Mouse (Mus musculus) mouse embryonic stem cell (cell line): ENCODE data around the gene Casq2.

Experiments
- in situ Hi-C, 2 experiments: fragments of 300-500 bp; cut with MboI; formaldehyde crosslinking; loops; 1 replicate in 1 of 2; 3 replicates in 1 of 2; pipeline ENCODE4 v1.14.3; 2019 to 2020; ENCODE audit warnings: low sequenced_read_pairs in 2 of 2, low pct_unique_long_range_greater_than_20kb in 1 of 2, mixed read lengths in 1 of 2; ENCODE audit not compliant: unreplicated experiment in 1 of 2

Gene Casq2

GRCm38 (mm10) chr3:102177837-102178615 lies 91.8 kb downstream of the Casq2 start:
- in situ Hi-C loops = no loop called here

- in situ Hi-C loops = no loop called here
Observed at GRCm38 (mm10) chr3:102179869-102180268, 93.7 kb downstream of the Casq2 start.

- in situ Hi-C loops = no loop called here
Observed at GRCm38 (mm10) chr3:102180746-102181145, 94.5 kb downstream of the Casq2 start.

- in situ Hi-C loops = no loop called here
Observed at GRCm38 (mm10) chr3:102181191-102181590, 95.0 kb downstream of the Casq2 start.

- in situ Hi-C loops = no loop called here
Observed at GRCm38 (mm10) chr3:102182601-102183000, 96.4 kb downstream of the Casq2 start.

- in situ Hi-C loops = no loop called here
Observed at GRCm38 (mm10) chr3:102184721-102185120, 98.5 kb downstream of the Casq2 start.

GRCm38 (mm10) chr3:102187401-102187800 lies 101.2 kb downstream of the Casq2 start:
- in situ Hi-C loops = no loop called here

GRCm38 (mm10) chr3:102188972-102189371 lies 102.8 kb downstream of the Casq2 start:
- in situ Hi-C loops = no loop called here

- in situ Hi-C loops = no loop called here
Observed at GRCm38 (mm10) chr3:102190015-102190414, 103.8 kb downstream of the Casq2 start.

- in situ Hi-C loops = no loop called here
Observed at GRCm38 (mm10) chr3:102190642-102191041, 104.4 kb downstream of the Casq2 start.

GRCm38 (mm10) chr3:102191575-102191974 lies 105.4 kb downstream of the Casq2 start:
- in situ Hi-C loops = no loop called here

GRCm38 (mm10) chr3:102192621-102193020 lies 106.4 kb downstream of the Casq2 start:
- in situ Hi-C loops = no loop called here

- in situ Hi-C loops = no loop called here
Observed at GRCm38 (mm10) chr3:102193488-102194290, 107.5 kb downstream of the Casq2 start.

- in situ Hi-C loops = no loop called here
Observed at GRCm38 (mm10) chr3:102194291-102195051, 108.3 kb downstream of the Casq2 start.

- in situ Hi-C loops = no loop called here
Observed at GRCm38 (mm10) chr3:102195762-102196161, 109.5 kb downstream of the Casq2 start.
